Mouse (Mus musculus): ENCODE results near the gene Ccnd3.

Ccnd3 gene

DNA sequence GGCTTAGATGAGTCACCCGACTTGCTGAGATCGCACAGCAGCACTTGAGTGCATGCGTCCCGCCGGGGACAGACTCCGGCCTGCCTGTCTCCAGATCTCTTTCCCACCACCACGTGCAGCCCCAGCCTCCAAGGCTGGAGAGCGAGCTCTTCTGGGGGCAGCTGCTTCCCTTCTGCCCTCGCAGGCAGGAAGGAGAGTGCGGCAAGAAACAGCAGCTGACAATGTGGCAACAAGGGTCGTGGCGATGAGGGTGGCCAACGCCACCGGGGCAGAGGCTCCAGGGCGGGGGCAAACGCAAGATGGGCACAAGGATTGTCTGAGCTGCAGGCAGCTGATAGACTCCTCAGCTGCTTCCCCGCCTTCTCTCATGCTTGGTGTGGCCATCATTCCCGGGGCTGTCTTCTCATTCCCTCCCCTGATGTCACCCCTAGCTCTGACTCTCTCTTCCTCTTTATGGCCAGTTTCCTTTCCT, 18.4 kb downstream of the Ccnd3 start:
- peak overlapping the region; percentile 75 for H3K4me3 ChIP-seq (replicated peaks; ENCODE audit: low read length)
- no peaks in the 10 kb centered on the region for H3K36me3 ChIP-seq (ENCODE audit: insufficient read depth, low read length)
- peaks cover 93% of the 10 kb centered on the region for H3K4me1 ChIP-seq (replicated peaks; ENCODE audit: low read depth, low read length)
- TF ChIP-seq NANOG (IDR thresholded peaks at IDR 0.05; ENCODE audit: borderline replicate concordance, low read length) = no peak
- TF ChIP-seq POU5F1 (IDR thresholded peaks at IDR 0.05; ENCODE audit: borderline replicate concordance, low read length) = no peak
- TF ChIP-seq CTCF (conservative IDR thresholded peaks at IDR 0.05; ENCODE audit: low read length) = no peak
- H3K9me3 ChIP-seq (ENCODE audit: low read length) = no peaks in the 10 kb centered on the region
- H3K27me3 ChIP-seq (ENCODE audit: insufficient read depth, low read length) = no peaks in the 10 kb centered on the region

DNA sequence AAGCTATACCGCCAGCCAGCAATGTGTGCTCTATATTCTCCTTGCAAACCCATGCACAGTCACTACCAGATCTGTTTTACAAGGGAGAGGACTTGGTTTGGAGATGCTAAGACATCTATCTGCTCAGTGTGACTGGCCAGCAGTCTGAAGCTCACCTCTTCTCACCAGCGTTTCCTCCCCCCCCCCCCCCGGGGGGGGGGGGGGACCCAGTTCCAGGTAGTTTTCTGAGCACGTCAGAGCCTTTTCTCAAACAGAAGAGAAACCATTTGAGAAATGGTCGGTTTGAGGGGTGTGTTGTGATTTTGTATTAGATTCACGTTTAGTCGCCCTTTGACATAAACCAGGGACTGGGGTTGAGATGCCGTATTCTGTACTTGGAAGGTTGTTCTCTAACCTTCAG, 19.2 kb downstream of the Ccnd3 start:
- H3K36me3 ChIP-seq (ENCODE audit: insufficient read depth, low read length) = no peaks in the 10 kb centered on the region
- H3K27me3 ChIP-seq (ENCODE audit: insufficient read depth, low read length) = no peaks in the 10 kb centered on the region
- H3K9me3 ChIP-seq (ENCODE audit: low read length) = no peaks in the 10 kb centered on the region
- H3K4me3 ChIP-seq (replicated peaks; ENCODE audit: low read length) = peak overlapping the region; percentile 75
- peaks cover 93% of the 10 kb centered on the region for H3K4me1 ChIP-seq (replicated peaks; ENCODE audit: low read depth, low read length)
- TF ChIP-seq NANOG (IDR thresholded peaks at IDR 0.05; ENCODE audit: borderline replicate concordance, low read length) = no peak
- no peak for TF ChIP-seq CTCF (conservative IDR thresholded peaks at IDR 0.05; ENCODE audit: low read length)
- TF ChIP-seq POU5F1 (IDR thresholded peaks at IDR 0.05; ENCODE audit: borderline replicate concordance, low read length) = no peak

DNA sequence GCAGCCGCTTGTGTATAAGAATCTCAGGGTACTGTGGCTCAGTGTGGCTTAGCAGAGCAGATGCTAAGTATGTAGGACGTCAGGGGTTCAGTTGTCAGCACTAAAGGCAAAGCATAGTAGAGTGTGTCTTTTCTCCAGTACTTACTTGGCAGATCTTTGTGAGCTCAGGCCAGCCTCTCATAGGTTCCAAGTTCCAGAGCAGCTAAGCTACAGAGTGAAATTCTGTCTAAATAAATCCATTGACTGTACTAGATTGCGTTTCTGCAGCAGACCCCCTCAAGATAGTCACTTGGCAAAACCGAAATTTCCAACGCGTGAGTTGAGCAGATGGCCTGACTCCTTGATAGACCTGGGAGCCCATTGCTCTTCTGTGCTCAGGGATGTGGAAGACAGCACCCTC, 20.1 kb downstream of the Ccnd3 start:
- Histone ChIP-seq H3K4me3 (replicated peaks; ENCODE audit: low read length) (no peak overlapping the region), H3K27me3 (ENCODE audit: insufficient read depth, low read length) (no peaks in the 10 kb centered on the region), H3K36me3 (ENCODE audit: insufficient read depth, low read length) (no peaks in the 10 kb centered on the region), H3K4me1 (replicated peaks; ENCODE audit: low read depth, low read length) (peaks cover 93% of the 10 kb centered on the region), H3K9me3 (ENCODE audit: low read length) (no peaks in the 10 kb centered on the region)
- TF ChIP-seq NANOG (IDR thresholded peaks at IDR 0.05; ENCODE audit: borderline replicate concordance, low read length) (no peak), CTCF (conservative IDR thresholded peaks at IDR 0.05; ENCODE audit: low read length) (no peak), POU5F1 (IDR thresholded peaks at IDR 0.05; ENCODE audit: borderline replicate concordance, low read length) (no peak)

DNA sequence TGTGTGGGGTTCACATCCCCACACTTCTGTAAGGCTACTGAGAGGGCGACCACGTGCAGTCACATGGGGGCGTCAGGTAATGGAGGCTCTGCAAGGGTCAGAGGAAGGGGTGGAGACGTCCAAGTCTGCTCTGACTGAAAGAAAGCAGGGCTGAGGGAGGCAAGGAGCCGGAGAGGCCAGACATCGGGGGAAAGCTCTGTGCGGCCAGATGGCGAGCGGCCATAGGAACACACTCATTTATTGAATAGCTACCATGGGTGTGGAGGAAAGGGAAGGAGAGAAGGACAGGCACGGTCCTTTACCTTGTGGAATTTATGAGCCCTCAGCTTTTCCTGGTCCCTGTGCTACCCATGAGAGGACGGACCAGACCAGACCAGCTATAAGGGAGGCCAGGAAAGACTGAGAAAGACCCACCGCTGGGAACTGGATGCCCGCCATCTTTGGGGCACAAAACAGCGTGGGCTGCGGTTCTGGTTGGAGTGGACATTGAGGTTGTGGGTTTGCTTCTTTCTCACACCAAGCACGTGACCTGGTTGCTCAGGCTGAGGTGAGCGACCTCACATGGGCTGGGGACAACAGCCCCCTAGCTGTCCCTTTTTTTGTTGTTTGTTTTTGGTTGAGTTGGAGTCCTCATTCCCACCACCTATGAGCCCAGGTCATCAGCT, 22.1 kb downstream of the Ccnd3 start:
- Histone ChIP-seq H3K27me3 (ENCODE audit: insufficient read depth, low read length) (no peaks in the 10 kb centered on the region), H3K4me3 (replicated peaks; ENCODE audit: low read length) (peak overlapping the region; percentile 57), H3K9me3 (ENCODE audit: low read length) (no peaks in the 10 kb centered on the region), H3K4me1 (replicated peaks; ENCODE audit: low read depth, low read length) (peaks cover 95% of the 10 kb centered on the region), H3K36me3 (ENCODE audit: insufficient read depth, low read length) (no peaks in the 10 kb centered on the region)
- TF ChIP-seq CTCF (conservative IDR thresholded peaks at IDR 0.05; ENCODE audit: low read length) (no peak), NANOG (IDR thresholded peaks at IDR 0.05; ENCODE audit: borderline replicate concordance, low read length) (no peak), POU5F1 (IDR thresholded peaks at IDR 0.05; ENCODE audit: borderline replicate concordance, low read length) (no peak)

DNA sequence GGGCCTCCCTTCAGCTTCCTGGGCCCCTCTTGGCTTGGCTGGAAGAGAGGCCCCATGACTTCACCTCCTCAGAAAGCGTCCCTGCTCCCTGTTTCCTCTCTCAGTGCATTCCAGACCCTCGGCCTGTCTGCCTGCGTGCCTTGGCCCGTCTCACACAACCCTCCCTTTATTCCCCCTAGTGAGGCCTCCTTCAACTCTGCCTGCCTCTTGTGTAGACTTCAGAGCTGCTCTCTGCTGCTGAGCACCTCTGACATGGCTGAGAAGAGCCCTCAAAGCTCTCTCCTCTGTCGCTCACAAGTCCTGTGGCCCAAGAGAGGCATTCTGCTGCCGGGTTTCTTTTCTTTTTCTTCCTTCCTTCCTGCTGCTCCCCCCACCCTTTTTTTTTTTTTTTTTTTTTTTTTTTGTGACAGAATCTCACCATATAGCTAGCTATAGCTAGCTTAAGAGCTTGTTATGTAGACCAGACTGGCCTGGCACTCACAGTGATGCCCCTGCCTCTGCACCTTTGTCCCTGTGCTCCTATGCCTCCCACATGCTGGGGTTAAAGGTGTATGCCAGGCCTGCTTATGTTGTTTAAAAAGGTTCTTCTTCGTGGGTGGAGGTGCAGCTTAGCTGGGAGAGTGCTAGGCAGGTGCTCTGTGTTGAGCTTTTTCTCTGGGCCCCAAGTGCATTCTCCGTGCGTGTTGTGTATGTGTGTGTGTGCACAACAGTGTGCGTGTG, 22.9 kb downstream of the Ccnd3 start:
- Histone ChIP-seq H3K4me3 (replicated peaks; ENCODE audit: low read length) (peak overlapping the region; percentile 57), H3K9me3 (ENCODE audit: low read length) (no peaks in the 10 kb centered on the region), H3K4me1 (replicated peaks; ENCODE audit: low read depth, low read length) (peaks cover 95% of the 10 kb centered on the region), H3K36me3 (ENCODE audit: insufficient read depth, low read length) (no peaks in the 10 kb centered on the region), H3K27me3 (ENCODE audit: insufficient read depth, low read length) (no peaks in the 10 kb centered on the region)
- TF ChIP-seq POU5F1 (IDR thresholded peaks at IDR 0.05; ENCODE audit: borderline replicate concordance, low read length) = no peak
- no peak for TF ChIP-seq NANOG (IDR thresholded peaks at IDR 0.05; ENCODE audit: borderline replicate concordance, low read length)
- no peak for TF ChIP-seq CTCF (conservative IDR thresholded peaks at IDR 0.05; ENCODE audit: low read length)

DNA sequence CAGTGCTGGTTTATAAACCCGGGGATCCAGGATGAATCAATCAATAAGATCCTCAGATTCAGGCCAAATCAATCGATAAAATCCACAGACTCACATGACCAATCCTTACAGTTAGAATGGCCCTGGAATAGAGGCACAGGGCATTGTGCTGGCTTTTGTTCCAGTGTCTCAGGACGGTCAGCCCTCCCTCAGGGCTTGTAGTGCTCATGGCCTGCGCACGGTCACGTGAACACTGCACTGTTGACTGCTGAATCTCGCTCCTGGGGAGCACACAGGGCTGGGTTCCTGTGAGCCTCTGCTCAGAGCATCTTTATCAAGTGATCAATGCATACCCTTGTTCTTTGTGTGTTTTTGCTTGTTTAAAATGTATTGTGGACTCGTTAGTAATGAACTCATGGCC, 24.1 kb downstream of the Ccnd3 start:
- H3K27me3 ChIP-seq (ENCODE audit: insufficient read depth, low read length) = no peaks in the 10 kb centered on the region
- H3K4me3 ChIP-seq (replicated peaks; ENCODE audit: low read length) = peak overlapping the region; percentile 11; the same call in 1 of the 2 replicates
- H3K36me3 ChIP-seq (ENCODE audit: insufficient read depth, low read length) = no peaks in the 10 kb centered on the region
- peaks cover 91% of the 10 kb centered on the region for H3K4me1 ChIP-seq (replicated peaks; ENCODE audit: low read depth, low read length)
- H3K9me3 ChIP-seq (ENCODE audit: low read length) = no peaks in the 10 kb centered on the region
- TF ChIP-seq CTCF (conservative IDR thresholded peaks at IDR 0.05; ENCODE audit: low read length) = no peak
- no peak for TF ChIP-seq POU5F1 (IDR thresholded peaks at IDR 0.05; ENCODE audit: borderline replicate concordance, low read length)
- no peak for TF ChIP-seq NANOG (IDR thresholded peaks at IDR 0.05; ENCODE audit: borderline replicate concordance, low read length)

DNA sequence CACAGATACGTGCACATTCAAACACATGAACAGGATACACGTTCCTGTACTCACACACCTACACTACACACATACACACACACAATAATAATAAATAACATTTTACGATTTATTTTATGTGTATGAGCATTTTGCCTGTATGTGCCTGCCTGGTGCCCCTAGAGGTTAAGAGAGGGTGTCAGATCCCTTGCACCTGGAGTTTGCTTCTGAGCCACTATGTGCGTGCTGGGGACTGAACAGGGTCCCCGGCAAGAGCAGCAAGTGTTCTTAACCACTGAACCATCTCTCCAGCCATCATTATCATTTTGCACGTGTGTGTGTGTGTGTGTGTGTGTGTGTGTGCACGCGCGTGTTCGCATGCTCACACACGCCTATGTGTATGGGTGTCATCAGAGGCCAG, 24.7 kb downstream of the Ccnd3 start:
- no peaks in the 10 kb centered on the region for H3K36me3 ChIP-seq (ENCODE audit: insufficient read depth, low read length)
- H3K27me3 ChIP-seq (ENCODE audit: insufficient read depth, low read length) = no peaks in the 10 kb centered on the region
- H3K4me1 ChIP-seq (replicated peaks; ENCODE audit: low read depth, low read length) = peaks cover 91% of the 10 kb centered on the region
- TF ChIP-seq NANOG (IDR thresholded peaks at IDR 0.05; ENCODE audit: borderline replicate concordance, low read length) (no peak), CTCF (conservative IDR thresholded peaks at IDR 0.05; ENCODE audit: low read length) (no peak), POU5F1 (IDR thresholded peaks at IDR 0.05; ENCODE audit: borderline replicate concordance, low read length) (no peak)
- no peak overlapping the region for H3K4me3 ChIP-seq (replicated peaks; ENCODE audit: low read length)
- no peaks in the 10 kb centered on the region for H3K9me3 ChIP-seq (ENCODE audit: low read length)

DNA sequence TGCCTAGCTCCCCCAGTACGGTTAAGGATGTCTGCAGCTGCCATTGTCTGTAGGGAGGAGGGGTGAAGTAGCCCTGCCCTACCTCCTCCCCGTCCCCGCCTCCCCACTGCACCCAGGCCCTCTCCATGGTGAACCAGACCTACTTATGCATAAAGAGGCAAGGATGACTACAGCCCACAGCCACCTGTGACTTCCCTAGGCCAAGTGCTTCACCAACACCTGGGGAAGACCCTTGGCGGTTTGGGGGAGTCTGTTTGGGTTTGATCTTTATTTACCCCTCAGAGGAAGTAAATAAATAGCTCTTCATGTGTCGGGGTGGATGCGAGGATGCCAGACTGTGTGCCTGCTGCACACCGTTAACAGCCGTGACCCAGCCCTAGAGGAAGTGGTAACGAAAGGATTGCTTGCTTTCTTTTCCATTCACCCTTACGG, 26.6 kb downstream of the Ccnd3 start:
- H3K4me1 ChIP-seq (replicated peaks; ENCODE audit: low read depth, low read length) = peaks cover 93% of the 10 kb centered on the region
- H3K27me3 ChIP-seq (ENCODE audit: insufficient read depth, low read length) = no peaks in the 10 kb centered on the region
- TF ChIP-seq CTCF (conservative IDR thresholded peaks at IDR 0.05; ENCODE audit: low read length) = no peak
- TF ChIP-seq NANOG (IDR thresholded peaks at IDR 0.05; ENCODE audit: borderline replicate concordance, low read length) = no peak
- TF ChIP-seq POU5F1 (IDR thresholded peaks at IDR 0.05; ENCODE audit: borderline replicate concordance, low read length) = no peak
- no peaks in the 10 kb centered on the region for H3K9me3 ChIP-seq (ENCODE audit: low read length)
- H3K36me3 ChIP-seq (ENCODE audit: insufficient read depth, low read length) = no peaks in the 10 kb centered on the region
- H3K4me3 ChIP-seq (replicated peaks; ENCODE audit: low read length) = peak overlapping the region; percentile 65

All from E14TG2a.4 (cell line).